Mouse (Mus musculus): ENCODE results near the gene Atp8a2.
"Not testable (repeated sequence)": the region's sequence is repeated elsewhere in the genome, so short reads cannot be mapped to it uniquely, and the experiment has no call there.

Atp8a2 gene

DNA sequence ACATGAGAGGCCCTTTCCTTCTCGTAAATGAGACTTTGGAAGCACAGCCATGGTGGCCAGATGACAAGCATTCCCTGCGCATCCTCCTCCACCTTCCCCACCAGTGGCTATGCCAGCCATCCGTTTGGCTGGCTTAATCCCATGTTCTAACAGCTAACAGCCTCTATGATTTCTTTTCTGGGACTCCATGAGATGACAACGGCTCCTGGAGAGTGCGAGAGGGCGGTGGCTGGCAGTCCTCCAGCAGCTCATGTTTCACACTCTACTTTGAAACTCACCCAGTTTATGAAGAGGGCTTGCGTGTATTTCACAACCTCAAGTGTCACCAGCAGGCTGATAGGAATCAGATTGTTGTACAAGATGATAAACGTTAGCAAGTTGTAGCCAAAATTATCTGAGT lies 170.3 kb downstream of the Atp8a2 start:
- DNase-seq (ENCODE audit: low spot score) = peak; percentile 39

DNA sequence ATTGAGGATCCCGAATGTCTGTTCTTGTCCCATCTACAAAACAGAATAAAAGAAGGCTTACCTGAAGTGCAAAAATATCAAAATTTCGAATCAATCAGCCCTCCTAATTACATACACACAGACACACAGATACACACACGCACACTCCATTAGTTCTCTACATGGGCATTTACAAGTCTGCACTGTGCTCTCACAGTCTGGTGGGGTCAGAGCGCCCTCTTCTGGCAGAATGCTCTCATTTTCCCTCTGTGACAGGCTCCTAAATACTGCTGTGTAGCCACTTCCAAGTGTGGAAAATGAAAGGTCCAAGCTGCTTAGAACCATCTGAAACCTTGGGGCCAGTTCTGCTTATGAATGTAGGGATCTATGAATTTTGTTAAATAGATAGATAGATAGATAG lies 181.1 kb downstream of the Atp8a2 start:
- DNase-seq (ENCODE audit: low spot score) = peak; percentile 71

DNA sequence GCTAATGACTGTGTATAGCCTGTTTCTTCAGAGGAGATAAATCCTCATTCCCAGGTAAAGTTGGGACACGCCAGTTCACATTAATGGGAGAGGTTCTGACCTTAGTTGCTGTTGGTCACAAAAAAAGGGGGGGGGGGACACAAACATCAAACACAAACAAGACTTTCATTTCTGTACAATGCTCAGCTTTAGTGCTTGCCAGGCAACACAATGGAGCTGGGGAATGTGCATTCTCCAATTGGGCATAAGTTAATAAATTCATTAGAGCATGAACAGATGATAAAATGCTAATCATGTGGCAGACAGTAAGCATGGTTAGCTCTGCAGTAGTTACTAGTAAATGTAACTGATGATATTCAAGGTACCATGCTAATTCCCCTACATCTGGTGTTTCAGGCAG lies 195.2 kb downstream of the Atp8a2 start:
- no peak for DNase-seq (ENCODE audit: low spot score)

DNA sequence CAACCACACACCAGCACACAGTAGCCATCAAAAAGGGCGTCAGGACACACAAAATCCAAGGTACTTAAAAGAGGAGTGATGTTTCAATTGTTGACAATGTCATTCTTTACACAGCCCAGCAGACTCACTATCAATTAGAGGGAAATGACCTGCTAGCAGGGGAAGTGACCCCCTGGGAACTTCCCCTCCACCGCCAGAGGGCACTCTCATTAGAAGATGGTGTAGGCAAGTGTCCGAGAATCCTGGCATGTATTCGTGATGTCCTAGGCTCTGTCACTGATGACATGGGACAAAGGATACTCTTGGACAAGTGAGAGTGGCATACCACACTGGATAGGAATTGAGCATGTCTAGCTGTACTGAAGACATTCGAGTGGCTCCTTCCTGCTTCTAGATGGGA lies 208.1 kb downstream of the Atp8a2 start:
- no peak for DNase-seq (ENCODE audit: low spot score)

DNA sequence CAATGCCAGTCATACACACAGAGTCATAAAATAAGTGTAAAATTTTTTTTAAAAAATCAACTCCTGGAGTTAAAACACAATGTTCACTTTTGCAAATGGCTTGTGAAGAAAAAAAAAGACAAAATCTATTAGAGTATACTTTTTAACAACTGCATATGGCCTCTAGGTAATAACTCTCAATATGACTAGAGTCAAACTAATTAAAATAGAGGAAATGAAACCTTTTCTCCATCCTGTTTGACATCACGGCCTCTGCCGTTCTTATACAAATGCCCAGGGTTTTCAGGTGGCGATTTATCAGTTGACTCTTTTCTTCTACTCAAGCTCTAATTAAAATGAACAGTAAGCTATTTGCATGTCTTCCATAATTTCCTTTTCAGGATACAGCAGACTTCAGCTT lies 209.0 kb downstream of the Atp8a2 start:
- no peak for DNase-seq (ENCODE audit: low spot score)

DNA sequence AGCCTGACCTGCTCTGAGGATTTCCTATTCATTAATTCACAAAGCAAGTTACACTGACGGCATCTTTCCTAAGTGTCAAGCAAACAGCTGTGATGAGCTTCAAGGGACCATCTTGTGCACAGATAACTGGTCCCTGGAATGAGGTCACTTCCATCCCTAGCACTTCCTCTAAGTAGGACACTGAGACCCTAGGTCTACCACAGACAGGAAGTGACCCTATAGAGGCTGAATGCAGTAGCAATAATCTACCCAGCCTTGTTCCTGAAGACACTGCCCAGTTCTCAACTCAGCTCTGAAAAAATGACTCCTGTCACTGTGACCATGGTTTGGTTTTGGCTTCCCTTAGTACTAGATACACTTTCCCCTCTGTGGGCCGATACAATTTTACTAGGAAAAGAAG lies 219.0 kb downstream of the Atp8a2 start:
- no peak for DNase-seq (ENCODE audit: low spot score)

DNA sequence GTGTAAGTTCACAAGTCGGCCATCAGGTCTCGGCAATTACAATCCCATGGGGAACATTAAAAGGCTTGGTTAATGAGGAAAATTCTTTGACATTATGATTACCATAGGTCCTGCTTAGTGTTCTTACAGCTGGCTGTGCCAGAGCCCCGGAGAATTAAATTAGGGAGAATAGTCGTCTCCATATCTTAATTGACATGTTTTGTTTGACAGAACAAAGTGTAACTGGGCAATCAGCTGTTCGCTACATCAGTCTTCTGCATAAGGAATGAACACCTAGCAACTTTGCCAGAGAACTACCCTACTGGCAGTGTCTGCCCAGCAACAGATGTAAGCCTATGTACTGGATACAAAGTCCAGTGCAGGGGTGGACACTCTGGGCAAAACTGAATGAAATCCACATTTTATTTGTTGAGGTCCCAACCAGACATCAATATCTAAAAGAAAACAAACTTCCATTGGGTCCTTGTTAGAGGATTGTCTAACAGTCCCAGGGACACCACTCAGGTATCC lies 225.7 kb downstream of the Atp8a2 start:
- DNase-seq (ENCODE audit: low spot score) = no peak

DNA sequence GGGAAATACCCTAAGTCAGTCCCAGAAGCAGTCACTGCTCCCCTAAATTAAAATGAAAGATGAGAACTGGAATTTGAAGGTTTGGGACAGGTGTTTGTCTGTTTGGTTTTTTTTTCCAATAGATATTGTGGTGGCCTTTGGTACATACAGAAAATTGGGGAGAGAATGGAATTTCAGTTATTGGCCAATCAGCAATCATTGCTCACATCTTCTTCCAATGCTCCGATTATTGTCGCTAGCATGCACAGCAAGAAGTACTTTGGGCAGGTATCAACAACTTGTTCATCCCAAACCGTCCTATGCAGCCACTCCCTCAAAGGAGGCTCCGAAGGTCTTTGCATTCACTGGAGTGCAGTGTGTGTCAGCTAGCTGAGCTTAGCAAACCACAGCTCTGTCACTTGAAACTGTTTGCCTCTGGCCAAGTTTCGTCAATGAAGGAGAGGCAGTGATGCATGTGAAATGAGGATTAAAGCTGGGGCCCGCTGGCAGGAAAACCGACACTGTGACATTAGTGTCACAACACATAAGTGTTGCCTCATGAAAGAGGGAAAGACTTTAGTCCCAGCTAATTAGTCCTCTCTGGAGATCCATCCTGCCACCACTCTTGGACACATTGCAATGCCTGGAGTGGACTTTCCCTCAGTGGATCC lies 227.4 kb downstream of the Atp8a2 start:
- no peak for DNase-seq (ENCODE audit: low spot score)

DNA sequence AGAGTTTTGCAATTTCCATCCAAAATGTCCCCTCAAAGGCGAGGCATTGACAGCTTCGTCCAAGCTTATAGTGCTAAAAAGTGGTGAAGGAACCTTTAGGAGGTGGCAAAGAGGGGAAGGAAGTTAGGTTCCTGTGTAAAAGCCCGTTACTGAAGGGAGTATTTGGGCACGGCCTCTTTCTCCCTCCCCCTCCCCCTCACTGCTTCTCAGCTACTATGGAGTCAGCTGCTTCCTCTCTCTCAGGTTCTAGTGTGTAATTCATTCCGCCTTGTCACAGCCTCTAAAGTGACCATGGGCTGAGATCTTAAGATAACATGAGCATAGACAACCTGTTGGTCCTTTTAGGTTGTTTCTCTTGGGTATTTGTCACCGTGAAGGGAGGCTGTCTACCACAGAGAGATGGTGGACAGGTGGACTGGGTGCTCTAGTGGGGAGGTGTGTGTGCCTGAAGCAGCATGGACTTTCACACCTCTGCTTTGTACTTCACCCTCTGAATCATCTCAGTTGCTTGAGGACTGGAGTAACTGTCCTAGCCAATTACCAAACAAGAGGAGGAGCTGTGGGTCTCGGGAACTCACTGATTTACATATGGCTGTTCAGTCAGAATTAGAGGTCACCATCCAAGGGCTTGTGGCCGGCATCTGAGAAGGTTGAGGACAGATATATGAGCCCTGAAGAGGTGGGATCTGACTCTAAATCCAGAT lies 229.0 kb downstream of the Atp8a2 start:
- DNase-seq (ENCODE audit: low spot score) = no peak

DNA sequence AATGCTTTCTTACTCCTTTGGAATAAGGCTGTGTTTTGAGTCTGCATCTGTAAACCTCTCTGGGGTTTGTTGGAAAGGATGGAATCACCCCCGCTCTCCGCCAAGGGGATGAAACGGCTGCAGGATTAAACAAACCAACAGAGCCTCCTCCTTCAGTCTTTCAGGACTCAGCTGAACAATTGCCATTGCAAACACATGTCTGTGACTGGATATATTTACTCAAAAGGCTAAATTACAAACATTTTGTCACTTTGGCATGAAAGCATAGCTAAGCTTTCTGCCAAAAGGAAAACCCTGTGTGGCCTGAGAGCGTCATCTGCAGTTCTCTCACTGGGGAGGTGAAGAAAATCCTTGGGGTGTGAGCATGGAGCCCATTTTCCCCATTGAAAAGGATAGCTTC lies 230.0 kb downstream of the Atp8a2 start:
- DNase-seq (ENCODE audit: low spot score) = no peak

DNA sequence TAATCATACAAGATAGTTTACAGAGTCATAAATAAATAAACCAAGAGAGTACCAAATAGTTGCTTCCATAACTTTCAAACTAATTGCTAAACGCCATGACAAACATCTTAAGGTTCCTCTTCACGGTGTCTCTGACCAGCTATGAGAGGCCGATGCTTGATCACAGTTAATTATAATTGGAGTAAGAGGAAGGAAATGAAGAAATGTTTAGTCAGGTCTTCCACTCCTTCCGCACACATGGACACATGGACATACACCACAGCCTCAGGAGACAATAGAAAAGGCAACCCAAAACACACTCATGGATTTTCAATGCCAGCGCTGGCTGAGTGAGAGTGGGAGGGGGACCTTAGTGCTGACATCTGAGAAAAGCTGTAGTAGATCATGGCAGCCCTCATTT lies 232.4 kb downstream of the Atp8a2 start:
- DNase-seq (ENCODE audit: low spot score) = no peak

DNA sequence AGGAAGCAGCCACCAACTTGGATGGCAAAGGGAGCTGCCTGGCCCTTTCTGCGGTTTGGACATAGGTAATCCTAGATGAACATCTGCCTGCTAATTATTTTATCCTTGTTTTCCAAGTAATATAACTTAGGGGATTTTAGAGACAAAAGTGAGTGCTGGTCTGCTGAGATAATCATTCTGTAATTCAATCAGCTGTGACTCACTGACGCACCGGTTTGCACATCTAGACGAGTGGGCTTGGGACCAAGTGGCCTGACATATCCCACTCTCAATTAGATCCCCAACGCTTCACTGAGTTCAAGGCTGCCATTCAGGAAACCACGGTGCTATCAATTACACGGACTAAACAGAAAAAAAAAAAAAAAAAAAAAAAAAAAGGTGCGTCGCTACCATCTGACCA lies 236.0 kb downstream of the Atp8a2 start:
- no peak for DNase-seq (ENCODE audit: low spot score)

DNA sequence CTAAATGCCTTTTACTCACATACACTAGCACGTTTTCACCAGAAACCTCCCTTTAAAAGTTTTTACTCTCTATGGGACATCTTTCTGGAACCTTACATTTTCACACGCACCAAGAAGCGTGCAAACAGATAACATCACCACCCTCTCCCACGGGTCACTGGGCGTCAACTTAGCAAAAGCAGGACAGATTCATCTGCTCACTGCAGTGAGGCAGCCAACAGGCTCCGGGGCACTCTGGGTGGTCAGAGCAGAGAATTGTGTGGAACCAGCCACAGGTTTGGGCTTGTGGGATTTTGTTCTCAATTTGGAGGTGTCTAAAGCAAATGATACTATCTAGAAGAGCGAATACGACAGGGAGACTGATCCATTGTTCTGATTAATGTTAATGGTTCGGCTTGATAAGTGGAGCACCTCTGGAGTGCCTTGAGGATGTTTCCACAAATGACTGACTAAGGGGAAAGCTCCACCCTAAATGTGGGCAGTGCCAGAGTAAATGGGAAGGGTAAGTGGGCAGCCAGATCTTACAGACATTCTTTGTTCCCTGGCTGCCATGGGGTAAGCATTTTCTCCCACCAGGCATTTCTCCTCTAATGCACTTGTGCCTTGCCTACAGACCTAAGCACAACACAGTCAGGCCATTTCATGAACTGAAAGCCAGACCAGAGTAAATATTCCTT lies 236.6 kb downstream of the Atp8a2 start:
- no peak for DNase-seq (ENCODE audit: low spot score)

DNA sequence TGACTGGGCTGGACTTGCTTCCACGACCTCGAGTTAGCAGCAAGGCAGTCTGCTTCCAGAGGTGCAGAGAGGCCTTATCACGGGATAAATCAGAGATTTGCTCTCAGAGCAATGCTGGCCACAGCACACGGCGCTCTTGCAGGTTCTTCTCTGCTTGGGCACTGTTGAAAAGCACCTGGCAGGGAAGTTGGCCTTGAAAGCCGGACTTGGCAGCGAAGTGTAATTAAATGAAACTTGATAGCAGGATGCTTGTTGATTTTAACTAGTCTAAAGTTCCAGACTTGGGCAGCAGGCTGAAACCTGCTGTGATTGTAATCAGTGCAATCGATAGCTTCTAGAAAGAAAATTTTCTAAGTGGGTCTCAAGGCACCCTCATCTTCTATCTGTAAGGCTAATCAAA lies 237.3 kb downstream of the Atp8a2 start:
- no peak for DNase-seq (ENCODE audit: low spot score)

DNA sequence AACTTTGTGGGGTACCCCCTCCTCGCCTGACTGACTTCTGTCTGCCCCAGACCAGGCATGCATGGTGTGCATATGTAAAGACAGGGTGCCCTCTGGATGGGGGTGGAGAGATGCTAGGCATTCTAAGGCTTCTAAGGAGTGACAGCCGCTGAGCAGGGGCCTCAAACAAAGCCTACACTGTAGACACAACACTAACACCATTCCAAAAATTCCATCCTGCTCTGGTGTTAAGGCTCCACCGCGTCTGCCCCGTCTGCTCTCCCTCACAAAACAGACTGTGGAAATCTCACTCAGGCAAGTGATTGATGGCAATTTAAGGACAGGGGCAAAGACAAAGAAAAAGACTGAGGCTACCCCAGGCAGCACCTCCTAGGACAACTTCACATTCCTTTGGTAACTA lies 247.0 kb downstream of the Atp8a2 start:
- DNase-seq (ENCODE audit: low spot score) = no peak

DNA sequence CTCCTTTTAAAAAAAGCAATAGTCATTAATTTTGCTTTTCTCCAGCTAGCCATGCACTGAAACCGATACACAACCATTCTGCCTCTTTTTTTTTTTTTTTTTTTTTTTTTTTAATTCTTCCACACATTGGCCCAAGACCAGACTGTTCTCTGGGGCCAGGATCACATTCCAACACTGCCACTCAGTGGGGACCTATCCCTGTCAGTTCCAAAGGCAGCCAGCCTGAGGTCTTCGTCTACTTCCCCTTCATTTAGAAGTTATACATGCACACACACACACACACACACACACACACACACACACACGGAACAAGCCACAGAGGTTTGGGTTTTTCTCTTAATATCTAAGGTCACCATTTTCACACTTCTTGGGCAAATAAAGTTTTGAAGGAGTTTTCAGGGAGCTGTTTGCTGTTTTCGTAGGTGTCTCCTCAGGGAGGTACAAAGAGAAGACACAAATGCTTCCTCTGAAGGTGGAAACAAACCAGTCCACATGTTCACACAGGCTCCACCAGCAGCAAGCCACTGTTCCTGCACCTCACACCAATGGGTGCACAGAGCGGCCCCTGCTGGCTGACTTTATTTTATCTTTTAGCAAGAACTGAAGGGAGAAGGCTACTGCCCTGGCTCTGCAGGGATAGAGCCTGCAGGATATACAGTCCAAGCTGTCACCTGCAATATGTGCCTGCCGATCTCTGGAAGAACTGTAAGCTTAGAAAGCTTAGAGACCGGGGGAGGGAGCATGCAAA lies 253.9 kb downstream of the Atp8a2 start:
- DNase-seq (ENCODE audit: low spot score) = peak; percentile 84

DNA sequence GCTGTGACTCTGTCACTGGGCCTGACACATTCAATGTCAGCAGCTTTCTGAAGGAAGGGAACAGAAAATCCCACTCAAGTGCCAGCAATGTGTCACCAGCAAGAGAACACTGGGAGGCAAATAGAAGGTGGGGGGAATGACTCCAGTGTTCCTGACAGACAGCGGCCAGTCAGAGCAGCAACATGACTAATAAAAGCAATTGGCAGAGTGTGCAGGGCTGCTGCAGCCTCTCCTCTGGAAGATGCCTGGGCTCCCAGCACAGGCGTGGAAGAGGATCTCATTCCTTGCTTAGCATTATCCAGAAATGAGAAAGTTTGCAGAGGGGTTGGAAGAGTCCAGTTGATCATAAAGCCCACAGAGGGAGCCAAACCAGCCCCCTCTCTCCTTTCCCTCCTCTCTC lies 254.8 kb downstream of the Atp8a2 start:
- DNase-seq (ENCODE audit: low spot score) = no peak

DNA sequence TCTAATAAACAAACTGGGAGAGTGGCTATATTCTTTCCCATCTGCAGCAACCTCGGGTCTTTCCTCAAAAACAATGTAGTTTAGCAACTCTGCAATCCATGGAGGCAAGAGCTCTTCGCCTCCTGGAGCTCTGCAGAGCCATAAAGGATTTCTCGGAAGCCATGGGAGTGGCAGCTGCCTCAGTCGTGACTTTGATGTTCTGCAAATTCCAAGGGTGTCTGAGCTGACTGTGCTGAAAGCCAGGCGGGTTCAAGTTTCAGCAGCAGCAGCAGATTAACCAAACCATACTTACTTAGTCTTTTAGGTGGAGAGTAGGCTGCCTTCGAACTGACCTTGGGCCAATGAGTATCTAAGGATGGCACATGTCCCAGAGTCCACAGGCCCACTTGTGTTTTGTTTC lies 264.6 kb downstream of the Atp8a2 start:
- DNase-seq (ENCODE audit: low spot score) = no peak

DNA sequence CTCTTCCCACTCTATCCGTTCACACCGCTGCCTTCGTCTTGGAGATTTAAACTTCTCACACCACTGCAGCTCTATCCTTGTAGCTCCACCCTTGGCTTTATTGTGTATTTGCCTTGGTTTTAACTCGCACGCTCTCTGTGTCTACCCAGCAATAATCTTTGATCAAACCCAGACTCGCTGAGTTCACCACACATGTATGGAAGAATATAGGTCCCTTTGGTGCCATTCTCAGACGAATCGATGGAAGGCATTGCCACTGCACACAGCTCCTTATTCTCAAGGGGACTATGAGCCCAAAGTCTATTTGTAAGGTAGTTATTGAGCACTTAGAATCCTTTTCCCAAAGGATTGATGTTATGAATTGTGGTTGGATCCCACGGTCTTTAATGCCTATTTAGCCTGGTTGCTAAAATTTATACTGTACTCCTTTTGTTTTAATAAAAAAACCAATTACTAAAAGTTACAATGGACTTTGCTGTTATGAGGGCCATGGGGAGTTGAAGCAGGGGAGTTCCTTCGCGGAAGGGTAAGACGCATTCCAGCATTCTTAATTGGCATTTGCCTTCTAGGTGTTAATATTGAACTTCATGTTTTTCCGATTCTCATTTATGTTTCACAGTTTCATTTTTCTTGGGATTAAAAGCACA lies 265.4 kb downstream of the Atp8a2 start:
- no peak for DNase-seq (ENCODE audit: low spot score)

DNA sequence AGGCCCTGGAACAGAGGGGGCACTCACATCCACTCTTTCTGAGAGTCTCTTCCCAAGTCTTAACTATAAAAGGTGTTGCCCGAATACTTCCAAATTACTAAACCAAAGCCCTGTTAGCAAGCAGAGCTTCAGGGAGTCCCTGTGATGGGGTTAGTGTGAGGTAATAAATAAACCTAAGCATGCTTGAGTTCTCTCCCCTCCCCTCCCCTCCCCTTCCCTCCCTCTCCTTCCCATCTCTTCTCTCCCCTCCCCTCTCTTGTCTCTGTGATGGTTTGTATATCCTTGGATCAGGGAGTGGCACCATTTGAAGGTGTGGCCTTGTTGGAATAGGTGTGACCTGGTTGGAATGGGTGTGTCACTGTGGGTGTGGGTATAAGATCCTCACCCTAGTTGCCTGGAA lies 267.8 kb downstream of the Atp8a2 start:
- DNase-seq (ENCODE audit: low spot score) = not testable (repeated sequence)

DNA sequence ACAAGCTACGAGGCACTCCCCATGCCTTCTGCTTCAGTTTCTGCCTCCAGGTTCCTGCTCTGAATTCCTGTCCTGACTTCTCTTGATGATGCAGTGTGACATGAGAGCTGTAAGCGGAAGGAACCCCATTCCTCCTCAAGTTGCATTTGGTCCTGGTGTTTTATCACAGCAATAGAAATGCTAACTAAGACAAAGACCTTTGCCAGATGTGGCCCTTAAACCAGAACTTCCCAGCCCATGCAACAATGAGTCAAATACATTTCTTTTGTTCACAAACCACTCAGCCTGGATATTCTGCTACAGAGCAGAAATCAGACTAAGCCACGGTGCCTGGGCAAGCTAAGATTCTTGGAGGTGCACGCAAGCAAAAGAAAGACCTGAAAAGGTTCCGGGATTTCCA lies 268.2 kb downstream of the Atp8a2 start:
- no peak for DNase-seq (ENCODE audit: low spot score)

DNA sequence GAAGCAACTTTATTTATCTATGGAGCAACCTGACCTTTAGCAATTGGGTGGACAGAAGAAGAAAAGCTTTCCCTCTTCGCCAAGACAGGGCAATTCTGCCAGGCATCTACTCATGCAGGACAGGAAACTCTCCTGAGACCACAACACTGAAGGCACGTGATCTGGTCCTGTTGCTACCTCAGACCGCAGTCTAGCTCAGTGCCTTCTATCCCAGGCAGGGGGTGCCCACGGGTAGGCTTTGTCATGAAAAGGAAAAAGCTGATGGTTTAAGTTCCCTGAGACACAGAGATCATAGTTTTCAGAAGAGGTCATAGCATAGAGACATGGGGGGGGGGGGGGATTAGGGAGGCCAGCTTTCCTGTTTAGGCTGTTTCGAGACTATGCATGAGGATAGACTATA lies 269.2 kb downstream of the Atp8a2 start:
- no peak for DNase-seq (ENCODE audit: low spot score)
